Comparison of ENCODE assay signal across 9 mouse cellular contexts in genomic region chrX:57923836-57924235, GRCm38 (mm10).
DNase-seq lines count a peak whose midpoint lies in the region; ATAC-seq and TF ChIP-seq lines count a peak whose summit lies in the region.
"Had no signal": no experiment of that assay in that cellular context is flagged by ENCODE, and none has a peak within 500 bp of the region (broad histone marks: within the 10 kb centered on the region; RNA-seq: fewer than 3 reads in every experiment).

No protein-coding gene starts in this region.

- H3K4me2 ChIP-seq in forebrain, embryonic 16.5 days (ENCODE audit: low read length) = no peak overlapping the region

- H3K4me3 ChIP-seq in forebrain, embryonic 10.5 days = no peak overlapping the region
- H3K4me3 ChIP-seq in forebrain, embryonic 16.5 days (replicated peaks; ENCODE audit: low read length) = no peak overlapping the region
- H3K4me3 ChIP-seq in ES-E14 (ENCODE audit: insufficient read depth in 1 of 2, low read depth in 1 of 2, low read length in 2 of 2, poor library complexity in 1 of 2, severe bottlenecking in 1 of 2) = no peak overlapping the region

- H3K27me3 ChIP-seq in forebrain, embryonic 10.5 days (ENCODE audit: poor library complexity, severe bottlenecking) = peaks cover 46% of the 10 kb centered on the region
- peaks cover 7% of the 10 kb centered on the region; the same call in 1 of the 2 replicates for H3K27me3 ChIP-seq in forebrain, embryonic 16.5 days (replicated peaks; ENCODE audit: control insufficient read depth, insufficient read depth, low read length)

- in situ Hi-C loops in ES-E14 (cut with MboI; ENCODE audit: low sequenced_read_pairs in 2 of 2, unreplicated experiment in 2 of 2) = no loop called here

- no peaks in the 10 kb centered on the region for H3K36me3 ChIP-seq in forebrain, embryonic 10.5 days (replicated peaks)
- H3K36me3 ChIP-seq in forebrain, embryonic 16.5 days (ENCODE audit: control insufficient read depth, insufficient read depth) = no peaks in the 10 kb centered on the region
- no peaks in the 10 kb centered on the region for H3K36me3 ChIP-seq in ES-E14 (ENCODE audit: control insufficient read depth, insufficient read depth, low read length, poor library complexity, severe bottlenecking)

- H3K9ac ChIP-seq in forebrain, embryonic 16.5 days (replicated peaks; ENCODE audit: low read depth, low read length) = no peak overlapping the region
- H3K9ac ChIP-seq in ES-E14 (ENCODE audit: insufficient read depth, low read depth, low read length, poor library complexity, severe bottlenecking) = no peak overlapping the region

- peaks cover 42% of the 10 kb centered on the region for H3K4me1 ChIP-seq in forebrain, embryonic 10.5 days
- peaks cover 5% of the 10 kb centered on the region; the same call in 1 of the 2 replicates for H3K4me1 ChIP-seq in forebrain, embryonic 16.5 days (replicated peaks; ENCODE audit: control insufficient read depth, insufficient read depth, low read length)
- H3K4me1 ChIP-seq in ES-E14 (ENCODE audit: control insufficient read depth in 2 of 2, insufficient read depth in 2 of 2, low read length in 2 of 2, poor library complexity in 1 of 2) = peaks cover 0 to 9% of the 10 kb centered on the region in 2 experiments; a peak in 1 of 4 replicates

- intact Hi-C loops in left cerebral cortex, postnatal 4 days (cut with DNase I) = loop anchor here (5.0 to 10.0 kb wide), 3 partner anchors 93 to 571 kb away; no protein-coding TSS in a partner anchor

- H3K9me3 ChIP-seq in forebrain, embryonic 10.5 days = no peaks in the 10 kb centered on the region
- no peaks in the 10 kb centered on the region for H3K9me3 ChIP-seq in forebrain, embryonic 16.5 days (ENCODE audit: control insufficient read depth, low read length)
- H3K9me3 ChIP-seq in ES-E14 (ENCODE audit: control insufficient read depth, insufficient read depth, low read depth, low read length) = no peaks in the 10 kb centered on the region

- peak; percentile 40 for DNase-seq in forebrain, embryonic 10.5 days (ENCODE audit: extremely low spot score, low spot score)
- DNase-seq in left cerebral cortex, postnatal 4 days = peak; percentile 46
- DNase-seq in left cerebral cortex, adult 11 months (ENCODE audit: low spot score) = no peak
- no peak for DNase-seq in ES-E14 (ENCODE audit: low read depth, low spot score)
- peak; percentile 30 for DNase-seq in embryo, embryonic 9.5 days (ENCODE audit: extremely low spot score)
- DNase-seq in spleen, postnatal 4 days (ENCODE audit: low spot score in 2 of 2) = no peak
- DNase-seq in ovary, postnatal 10 days (ENCODE audit: low spot score) = no peak
- DNase-seq: adrenal gland, postnatal 25 days had no signal

- no peak for ATAC-seq in forebrain, embryonic 16.5 days

- WGBS in forebrain, embryonic 10.5 days = 38% methylated on average over 5 of the region's 5 CpGs
- 31% methylated on average over 5 of the region's 5 CpGs for WGBS in forebrain, embryonic 16.5 days

- no peak overlapping the region for H3K27ac ChIP-seq in forebrain, embryonic 10.5 days
- H3K27ac ChIP-seq in forebrain, embryonic 16.5 days (ENCODE audit: low read length) = no peak overlapping the region
- H3K27ac ChIP-seq in ES-E14 (ENCODE audit: insufficient read depth, low read depth, low read length, poor library complexity, severe bottlenecking) = no peak overlapping the region

TF ChIP-seq in ES-E14, 5 proteins besides CTCF, POLR2A, EP300 and RAD21:
- no peak for TF ChIP-seq MAFK (IDR thresholded peaks at IDR 0.05; ENCODE audit: insufficient read depth, low read depth, low read length)
- peak; percentile 40 for TF ChIP-seq ZC3H11A (IDR thresholded peaks at IDR 0.05; ENCODE audit: borderline replicate concordance, low read depth, low read length)
- no peak for TF ChIP-seq HCFC1 (IDR thresholded peaks at IDR 0.05; ENCODE audit: borderline replicate concordance, insufficient read depth, low read length)

Comparison
In these comparisons a context has a peak if more than half of its experiments do, and no peak if none do; other contexts are left out.
1. DNase-seq: peak in forebrain, embryonic 10.5 days (single experiment), left cerebral cortex, postnatal 4 days (single experiment) and embryo, embryonic 9.5 days (single experiment); none in left cerebral cortex, adult 11 months (single experiment), ES-E14 (single experiment), spleen, postnatal 4 days (0 of 2) and ovary, postnatal 10 days (single experiment).